In the genomic region with DNA sequence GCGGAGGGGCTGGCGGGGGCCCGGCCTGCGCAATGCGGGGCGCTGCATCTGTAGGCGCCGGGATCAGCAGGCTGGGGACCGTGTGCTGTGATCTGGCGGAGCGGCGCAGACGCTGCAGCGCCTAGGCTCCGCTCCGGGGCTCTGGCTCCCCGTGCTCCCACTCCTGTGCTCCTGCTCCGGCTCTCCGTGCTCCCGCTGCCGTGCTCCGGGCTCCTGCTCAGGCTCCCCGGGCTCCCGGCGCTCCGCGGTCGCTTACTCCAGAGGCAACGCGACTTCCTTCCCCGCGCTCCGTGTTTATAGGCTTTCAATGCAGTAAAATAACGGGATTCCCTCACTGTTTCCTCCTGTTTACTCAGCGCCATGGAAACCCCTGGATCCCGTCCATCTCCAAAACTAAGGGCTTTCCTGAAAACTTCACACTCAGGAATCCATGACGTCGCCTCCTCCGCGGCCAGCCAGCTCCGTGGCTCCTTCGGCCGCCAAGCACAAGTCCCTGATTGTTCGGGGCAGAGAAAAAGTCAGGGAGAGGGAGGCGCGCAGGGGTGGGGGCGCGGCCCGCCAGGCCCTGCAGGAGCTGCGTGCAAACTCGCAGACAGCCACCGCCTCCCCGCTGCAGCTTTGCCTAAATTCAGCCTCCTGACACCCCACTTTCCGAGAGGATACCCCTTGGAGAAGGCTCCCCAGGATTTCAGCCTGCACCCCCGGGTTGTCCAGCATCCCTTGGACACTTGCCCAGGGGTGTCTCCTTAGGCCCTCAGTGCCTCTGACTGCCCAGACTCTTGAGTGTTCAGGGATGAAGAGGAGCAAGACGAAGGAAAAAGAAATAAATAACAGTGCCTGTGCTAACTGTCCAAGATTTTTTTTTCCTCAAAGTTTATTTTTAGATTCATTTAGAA, we compare ENCODE assay signal across 8 mouse cellular contexts. TPM values are rescaled to one million over a fixed set of nuclear protein-coding genes. Genes with fewer than 3 reads are reported as not detected.
DNase-seq lines count a peak whose midpoint lies in the region; ATAC-seq and TF ChIP-seq lines count a peak whose summit lies in the region.

A gene (minus strand): TSS at position 167 of the 896 bp plus-strand sequence.

- under 1% methylated on average over 56 of the region's 56 CpGs for WGBS in hindbrain, embryonic 10.5 days
- WGBS in lung, embryonic 14.5 days, result under 1% methylated on average over 56 of the region's 56 CpGs

- H3K36me3 ChIP-seq in hindbrain, embryonic 10.5 days, result no peaks in the 10 kb centered on the region
- no peaks in the 10 kb centered on the region for H3K36me3 ChIP-seq in lung, embryonic 14.5 days (ENCODE audit: insufficient read depth)

- ATAC-seq in lung, embryonic 14.5 days (ENCODE audit: insufficient read depth), result peak; percentile 88

- H3K4me2 ChIP-seq in lung, embryonic 14.5 days, result peak within 1 kb of the TSS; percentile 85

- peaks cover 36% of the 10 kb centered on the region for H3K4me1 ChIP-seq in hindbrain, embryonic 10.5 days (replicated peaks)
- peaks cover 17% of the 10 kb centered on the region for H3K4me1 ChIP-seq in lung, embryonic 14.5 days (ENCODE audit: insufficient read depth)

- peaks cover 87% of the 10 kb centered on the region for H3K27me3 ChIP-seq in hindbrain, embryonic 10.5 days (ENCODE audit: insufficient read depth, poor library complexity, severe bottlenecking)
- H3K27me3 ChIP-seq in lung, embryonic 14.5 days (ENCODE audit: insufficient read depth, low read length), result peaks cover 41% of the 10 kb centered on the region

- peak; percentile 69 for DNase-seq in MN1 (ENCODE audit: low spot score)
- DNase-seq in cerebellum, adult 8-10 months, result peak; percentile 47
- DNase-seq in frontal cortex, adult 2 months (ENCODE audit: extremely low spot score in 1 of 2, low spot score in 1 of 2), result peak; percentile 34 to 81
- DNase-seq in hindbrain, embryonic 10.5 days (ENCODE audit: low spot score), result peak; percentile 77
- peak; percentile 71 to 78 for DNase-seq in layer of hippocampus, adult 8-10 months (ENCODE audit: low spot score in 2 of 2)
- peak; percentile 96 for DNase-seq in lung, embryonic 14.5 days
- peak; percentile 69 for DNase-seq in ovary, postnatal 36 days (ENCODE audit: low spot score)
- no peak for DNase-seq in spleen, postnatal 36 days (ENCODE audit: low spot score in 2 of 2)

- no peaks in the 10 kb centered on the region for H3K9me3 ChIP-seq in hindbrain, embryonic 10.5 days
- H3K9me3 ChIP-seq in lung, embryonic 14.5 days (ENCODE audit: low read depth, low read length), result no peaks in the 10 kb centered on the region

- peak within 1 kb of the TSS; percentile 62 for H3K4me3 ChIP-seq in hindbrain, embryonic 10.5 days
- H3K4me3 ChIP-seq in lung, embryonic 14.5 days (ENCODE audit: low read depth, low read length), result peak within 1 kb of the TSS; percentile 44

- H3K27ac ChIP-seq in hindbrain, embryonic 10.5 days, result peak within 1 kb of the TSS; percentile 77
- H3K27ac ChIP-seq in lung, embryonic 14.5 days (ENCODE audit: low read depth), result peak within 1 kb of the TSS; percentile 30; the same call in 1 of the 2 replicates

- TF ChIP-seq CTCF in lung, embryonic 14.5 days (IDR thresholded peaks at IDR 0.05; ENCODE audit: low read depth), result 0 out of 2 replicates have a peak, but pooled peaks have one; percentile 7

- peak within 1 kb of the TSS; percentile 47 for H3K9ac ChIP-seq in lung, embryonic 14.5 days

RNA-seq across cellular contexts. Expression of the gene that starts here (rescaled TPM):
- polyA plus RNA-seq in frontal cortex, adult 2 months (2012; rRNA removed), result 7.6 and 8.5 TPM in 2 replicates
- 0.42 and 0.50 TPM in 2 replicates for polyA plus RNA-seq in hindbrain, embryonic 10.5 days (2016; fragmentation: Nextera tagmentation; extraction: Ambion mirVana)
- 10 to 100 TPM; 17.8 to 22.0 (median 21.1) TPM for total RNA-seq in layer of hippocampus, adult 8-10 months (2022)
- 2.1 and 2.3 TPM in 2 replicates for polyA plus RNA-seq in lung, embryonic 14.5 days (2014; fragmentation: Nextera tagmentation; extraction: Ambion mirVana)

Comparison
In these comparisons a context has a peak if more than half of its experiments do, and no peak if none do; other contexts are left out.
1. Peak in DNase-seq, H3K4me3 ChIP-seq and H3K27ac ChIP-seq in hindbrain, embryonic 10.5 days; RNA of the gene not detected or under 1 TPM.
2. DNase-seq: peak in MN1 (single experiment), cerebellum, adult 8-10 months (single experiment), frontal cortex, adult 2 months (2 of 2), layer of hippocampus, adult 8-10 months (2 of 2), lung, embryonic 14.5 days (single experiment) and ovary, postnatal 36 days (single experiment); none in spleen, postnatal 36 days (0 of 2).